Mouse (Mus musculus) mouse embryonic stem cell (cell line): Measurements from ENCODE around the gene Ahsg.
"Not testable (repeated sequence)": the region's sequence is repeated elsewhere in the genome, so short reads cannot be mapped to it uniquely, and the experiment has no call there.

ENCODE experiments used
- in situ Hi-C, 2 experiments: fragments of 300-500 bp; cut with MboI; formaldehyde crosslinking; loops; 1 replicate in 1 of 2; 3 replicates in 1 of 2; pipeline ENCODE4 v1.14.3; 2019 to 2020; ENCODE audit warnings: low sequenced_read_pairs in 2 of 2, low pct_unique_long_range_greater_than_20kb in 1 of 2, mixed read lengths in 1 of 2; ENCODE audit not compliant: unreplicated experiment in 1 of 2

Gene Ahsg

GRCm38 (mm10) chr16:22922433-22922832 is 31.4 kb downstream of the Ahsg start:
- in situ Hi-C loops = no loop called here

- in situ Hi-C loops = no loop called here
These were observed 38.5 kb downstream of the Ahsg start for GRCm38 (mm10) chr16:22929575-22929974.

GRCm38 (mm10) chr16:22931431-22932200 is 40.5 kb downstream of the Ahsg start:
- in situ Hi-C loops = no loop called here

GRCm38 (mm10) chr16:22937631-22938030 is 46.6 kb downstream of the Ahsg start:
- in situ Hi-C loops = no loop called here

- in situ Hi-C loops = no loop called here
These were observed 47.5 kb downstream of the Ahsg start for GRCm38 (mm10) chr16:22938541-22938940.

GRCm38 (mm10) chr16:22939120-22939695 is 48.1 kb downstream of the Ahsg start:
- in situ Hi-C loops = no loop called here

GRCm38 (mm10) chr16:22941825-22942476 is 50.9 kb downstream of the Ahsg start:
- in situ Hi-C loops = not testable (repeated sequence)

- in situ Hi-C loops = no loop called here
These were observed 56.3 kb downstream of the Ahsg start for GRCm38 (mm10) chr16:22947371-22947770.
